Mouse (Mus musculus) mouse embryonic stem cell (cell line): ENCODE measurements at regions not wholly inside any gene's neighbourhood (a gene's known extent, or its start where the extent isn't known, plus 50 kb on each side); places are given as distances from the start of the nearest gene placed in this dataset.
"Not testable (repeated sequence)": the region's sequence is repeated elsewhere in the genome, so short reads cannot be mapped to it uniquely, and the experiment has no call there.

ENCODE experiments used
- in situ Hi-C, 2 experiments: fragments of 300-500 bp; cut with MboI; formaldehyde crosslinking; loops; 1 replicate in 1 of 2; 3 replicates in 1 of 2; pipeline ENCODE4 v1.14.3; 2019 to 2020; ENCODE audit warnings: low sequenced_read_pairs in 2 of 2, low pct_unique_long_range_greater_than_20kb in 1 of 2, mixed read lengths in 1 of 2; ENCODE audit not compliant: unreplicated experiment in 1 of 2

GRCm38 (mm10) chr10:111587891-111588611 lies 82.0 kb downstream of the Phlda1 start:
- in situ Hi-C loops, result no loop called here

- in situ Hi-C loops, result no loop called here
Measured at GRCm38 (mm10) chr10:111589186-111589585, 83.1 kb downstream of the Phlda1 start.

- in situ Hi-C loops, result no loop called here
Measured at GRCm38 (mm10) chr10:111592416-111593149, 86.5 kb downstream of the Phlda1 start.

- in situ Hi-C loops, result no loop called here
Measured at GRCm38 (mm10) chr10:111593280-111593679, 87.2 kb downstream of the Phlda1 start.

- in situ Hi-C loops, result no loop called here
Measured at GRCm38 (mm10) chr10:111594171-111594570, 88.1 kb downstream of the Phlda1 start.

GRCm38 (mm10) chr10:111594651-111595050 lies 88.6 kb downstream of the Phlda1 start:
- in situ Hi-C loops, result no loop called here

GRCm38 (mm10) chr10:111595513-111595995 lies 89.5 kb downstream of the Phlda1 start:
- in situ Hi-C loops, result no loop called here

GRCm38 (mm10) chr10:111598650-111599049 lies 92.6 kb downstream of the Phlda1 start:
- in situ Hi-C loops, result no loop called here

GRCm38 (mm10) chr10:111599297-111600250 lies 93.5 kb downstream of the Phlda1 start:
- in situ Hi-C loops, result no loop called here

GRCm38 (mm10) chr10:111600251-111600620 lies 94.2 kb downstream of the Phlda1 start:
- in situ Hi-C loops, result no loop called here

- in situ Hi-C loops, result no loop called here
Measured at GRCm38 (mm10) chr10:111600677-111601099, 94.6 kb downstream of the Phlda1 start.

- in situ Hi-C loops, result no loop called here
Measured at GRCm38 (mm10) chr10:111603166-111603565, 97.1 kb downstream of the Phlda1 start.

GRCm38 (mm10) chr10:111607381-111607780 lies 101.3 kb downstream of the Phlda1 start:
- in situ Hi-C loops, result not testable (repeated sequence)

GRCm38 (mm10) chr10:111608385-111609093 lies 102.5 kb downstream of the Phlda1 start:
- in situ Hi-C loops, result no loop called here

GRCm38 (mm10) chr10:111609889-111610288 lies 103.8 kb downstream of the Phlda1 start:
- in situ Hi-C loops, result no loop called here

- in situ Hi-C loops, result no loop called here
Measured at GRCm38 (mm10) chr10:111619627-111620270, 113.7 kb downstream of the Phlda1 start.

- in situ Hi-C loops, result no loop called here
Measured at GRCm38 (mm10) chr10:111620927-111621676, 115.0 kb downstream of the Phlda1 start.
